Mouse (Mus musculus): Measurements from ENCODE around the gene Vstm5.
"Not testable (repeated sequence)": the region's sequence is repeated elsewhere in the genome, so short reads cannot be mapped to it uniquely, and the experiment has no call there.

The Vstm5 gene

DNA sequence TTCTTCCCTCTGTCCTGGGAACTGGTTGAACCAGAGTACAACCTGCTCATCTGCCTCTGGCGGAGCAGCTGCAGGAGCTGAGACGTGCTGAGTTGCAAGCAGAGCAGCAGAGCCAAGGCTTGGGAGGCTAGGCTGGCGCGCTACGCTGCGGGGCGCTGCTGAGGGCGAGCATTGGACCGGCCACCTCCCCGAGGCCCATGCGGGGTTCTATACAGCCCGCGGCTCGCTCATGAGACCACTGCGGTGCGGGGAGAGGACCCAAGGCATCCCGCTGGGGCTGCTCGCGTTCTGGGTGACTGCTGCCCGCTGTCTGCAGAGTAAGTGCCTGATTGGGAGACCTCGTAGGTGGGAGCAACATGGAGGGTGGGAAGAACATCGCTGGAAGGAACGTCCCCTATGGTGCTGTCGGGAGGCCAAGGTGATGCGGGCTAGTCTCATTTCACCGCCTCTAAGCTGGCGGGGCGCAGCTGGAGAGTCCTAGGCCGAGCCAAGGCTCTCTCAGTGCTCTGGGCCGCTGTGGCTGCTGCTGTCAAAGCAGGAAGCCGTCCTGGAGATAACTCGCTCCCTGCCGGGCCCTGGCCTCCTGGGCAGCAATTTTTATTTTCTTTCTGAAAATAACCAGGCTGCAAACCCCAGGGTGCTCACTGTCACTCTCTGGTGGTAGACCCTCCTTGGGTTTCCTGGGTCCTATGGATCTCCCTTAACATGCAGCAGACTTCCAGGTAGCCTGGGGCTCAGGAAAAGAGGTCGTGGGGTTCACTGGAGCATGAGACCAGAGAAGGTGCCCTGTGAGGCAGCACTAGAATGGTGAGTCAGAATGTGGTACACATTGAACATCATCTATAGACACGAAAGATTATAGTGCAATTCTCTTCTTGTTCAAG is at the start of gene Vstm5:
Gene Vstm5, plus strand, starts transcription at position 4 of the 884 bp plus-strand sequence.
- no peak for DNase-seq (ENCODE audit: extremely low spot score, low read depth, low spot score)

DNA sequence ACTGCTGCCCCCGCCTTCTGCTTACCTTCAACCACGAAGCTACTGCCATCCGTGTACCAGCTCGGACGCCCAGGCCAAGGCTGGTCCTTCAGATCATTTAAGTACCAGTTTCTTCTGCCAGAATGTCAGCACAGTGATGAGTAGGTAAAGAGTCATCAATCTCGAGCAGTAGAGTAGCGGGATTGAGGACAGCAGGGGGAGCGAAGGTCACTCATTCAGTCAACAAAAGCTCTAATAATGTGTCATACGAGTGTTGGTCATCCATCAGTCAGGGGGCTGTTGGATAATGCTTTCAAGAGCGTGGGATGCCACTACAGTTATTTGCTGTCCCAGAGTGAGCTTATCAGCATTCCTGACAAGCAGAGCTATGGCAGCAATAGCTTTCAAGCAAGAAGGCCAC is 44.0 kb upstream of the Vstm5 start:
- DNase-seq (ENCODE audit: extremely low spot score, low read depth, low spot score), result not testable (repeated sequence)

DNA sequence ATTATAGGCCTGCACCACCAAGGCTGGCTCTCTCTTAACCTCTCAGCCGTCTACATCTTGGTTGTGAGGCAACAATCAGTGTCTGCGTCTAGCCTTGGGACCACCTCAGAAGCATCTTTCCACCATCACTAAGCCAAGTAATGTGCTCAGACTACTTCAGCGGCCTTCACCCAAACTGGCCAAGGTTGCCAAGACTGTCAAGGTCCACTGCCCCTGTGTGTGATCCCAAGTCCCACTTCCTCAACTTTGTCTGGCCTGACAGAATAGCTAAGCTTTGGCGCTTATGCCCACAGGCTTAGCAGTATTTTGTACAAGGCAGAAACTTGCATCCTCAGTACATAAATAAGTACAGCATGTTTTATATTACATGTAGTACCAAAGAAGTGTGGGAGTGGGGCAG is 32.2 kb upstream of the Vstm5 start:
- DNase-seq (ENCODE audit: extremely low spot score, low read depth, low spot score), result no peak

DNA sequence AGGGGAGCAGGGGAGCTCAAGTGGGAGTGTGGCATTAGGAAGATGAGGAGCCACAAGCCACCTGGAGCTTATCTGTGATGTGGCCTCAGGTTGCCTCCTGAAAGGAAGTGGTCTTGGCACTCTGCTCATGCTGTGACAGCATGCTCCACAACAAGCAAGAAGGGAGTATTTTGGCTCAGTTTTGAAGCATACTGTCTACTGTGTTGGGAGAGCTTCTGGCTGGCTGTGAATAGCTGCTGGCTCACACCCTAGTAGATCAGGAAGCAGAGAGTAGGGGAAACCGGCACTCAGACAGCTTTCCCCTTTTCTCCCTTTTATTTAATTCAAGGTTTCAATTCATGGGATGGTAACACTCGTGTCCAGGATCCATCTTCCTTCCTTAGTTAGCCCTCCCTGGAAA is 29.5 kb upstream of the Vstm5 start:
- DNase-seq (ENCODE audit: extremely low spot score, low read depth, low spot score), result no peak

DNA sequence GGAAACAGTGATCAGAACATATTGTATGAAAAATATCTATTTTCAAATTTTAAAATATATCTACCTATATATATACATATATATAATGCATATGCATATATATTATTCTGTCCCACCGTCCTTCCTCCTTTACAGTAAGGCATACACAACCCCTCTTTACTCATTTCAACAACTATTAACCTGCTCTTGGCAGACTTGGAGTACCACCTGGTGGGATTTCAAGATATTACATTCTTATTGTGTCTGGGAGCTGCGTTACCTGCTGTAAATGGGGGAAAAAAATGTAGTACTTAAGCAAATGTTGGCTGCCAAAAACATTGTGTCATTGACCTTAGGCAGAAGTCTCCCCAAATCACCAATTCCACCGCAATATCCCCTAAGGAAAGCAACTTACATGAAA is 27.0 kb upstream of the Vstm5 start:
- DNase-seq (ENCODE audit: extremely low spot score, low read depth, low spot score), result no peak

DNA sequence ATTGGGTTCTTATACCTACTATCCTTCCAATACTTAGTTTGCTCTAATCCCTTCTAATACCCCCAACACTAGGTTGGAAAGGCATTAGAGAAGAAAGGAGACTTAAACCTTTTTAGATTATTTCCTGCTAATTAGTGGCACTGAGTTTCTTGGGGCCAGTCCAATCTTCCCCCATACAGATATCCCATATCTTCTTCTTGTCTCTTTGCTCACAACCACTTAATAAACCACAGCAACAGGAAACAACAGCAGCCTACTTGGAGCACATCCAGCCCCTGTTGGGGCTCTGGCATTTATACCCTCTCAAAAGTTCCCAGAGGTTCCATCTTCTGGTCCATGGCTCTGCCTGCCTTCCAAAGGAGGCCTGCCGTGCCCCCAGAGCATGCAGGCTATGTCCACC is 25.1 kb upstream of the Vstm5 start:
- DNase-seq (ENCODE audit: extremely low spot score, low read depth, low spot score), result no peak

DNA sequence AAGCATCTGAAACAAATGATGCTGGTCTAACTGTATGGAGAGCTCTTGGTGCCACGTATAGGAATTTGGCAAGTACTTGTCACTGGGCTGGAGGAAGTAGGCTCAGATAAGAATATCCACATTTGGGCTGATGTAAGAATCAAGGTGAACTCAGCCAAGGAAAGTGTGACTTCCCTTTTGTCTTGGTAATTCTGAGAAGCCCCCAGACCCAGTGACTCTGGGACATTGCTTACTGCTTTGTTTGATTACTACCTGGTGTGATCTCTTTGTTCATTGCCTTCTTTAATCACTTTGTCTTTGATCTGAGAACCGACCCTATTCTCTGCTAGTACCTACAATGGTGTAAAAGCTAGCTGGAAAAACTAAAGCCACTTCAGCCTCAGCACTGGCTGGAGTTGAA is 13.9 kb upstream of the Vstm5 start:
- no peak for DNase-seq (ENCODE audit: extremely low spot score, low read depth, low spot score)

DNA sequence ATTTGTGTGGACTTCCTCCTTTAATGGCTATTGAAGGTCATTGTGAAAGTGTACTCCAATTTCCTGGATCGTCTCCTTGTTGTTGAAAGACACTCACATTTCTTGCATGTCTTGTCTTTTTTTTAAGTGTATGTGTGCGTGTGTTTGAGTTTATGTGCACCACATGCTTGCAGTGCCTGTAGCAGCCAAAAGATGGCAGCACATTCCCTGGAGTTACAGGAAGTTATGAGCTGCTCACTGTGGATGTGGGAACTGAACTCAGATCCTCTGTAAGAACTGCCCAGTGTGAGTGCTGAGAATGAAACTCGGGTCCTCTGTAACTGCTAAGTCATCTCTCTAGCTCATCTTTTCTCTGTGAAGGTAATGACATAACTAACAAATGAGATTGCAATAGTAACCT is 6.4 kb upstream of the Vstm5 start:
- no peak for DNase-seq (ENCODE audit: extremely low spot score, low read depth, low spot score)

DNA sequence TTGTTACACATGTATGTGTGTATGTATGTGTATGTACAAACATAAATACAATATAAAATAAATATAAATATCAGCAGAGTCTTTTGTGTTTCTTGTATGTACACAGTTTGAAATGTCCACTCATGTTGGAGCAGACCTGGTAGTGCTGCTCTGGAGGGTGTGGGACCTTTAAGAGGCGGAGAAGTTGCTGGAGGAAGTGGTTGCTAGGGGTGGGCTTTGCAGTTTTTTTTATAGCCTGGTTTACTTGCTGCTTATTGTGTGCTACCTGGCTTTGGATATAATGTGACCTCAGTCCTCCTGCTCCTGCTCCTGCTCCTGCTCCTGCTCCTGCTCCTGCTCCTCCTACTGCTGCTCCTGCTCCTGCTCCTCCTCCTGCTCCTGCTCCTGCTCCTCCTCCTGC is 5.2 kb upstream of the Vstm5 start:
- DNase-seq (ENCODE audit: extremely low spot score, low read depth, low spot score), result no peak

DNA sequence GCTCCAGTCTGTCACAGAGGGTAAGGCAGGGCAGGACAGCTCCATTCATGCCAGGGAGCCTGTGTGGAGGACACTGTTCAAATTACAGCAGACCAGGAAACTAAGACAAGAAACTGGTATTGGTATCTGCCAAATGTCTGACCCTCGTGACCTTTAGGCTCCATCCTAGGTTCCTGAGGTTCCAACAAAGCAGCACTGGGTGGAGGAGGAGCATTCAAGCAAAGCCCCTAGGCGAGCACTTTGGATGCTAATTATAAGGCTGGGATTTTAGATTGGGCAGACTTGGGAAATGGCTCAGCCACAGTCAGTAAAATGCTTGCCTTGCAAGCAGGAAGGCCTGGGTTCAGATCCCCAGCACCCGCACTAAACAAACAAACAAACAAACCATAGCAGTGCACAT is 2.9 kb upstream of the Vstm5 start:
- no peak for DNase-seq (ENCODE audit: extremely low spot score, low read depth, low spot score)

DNA sequence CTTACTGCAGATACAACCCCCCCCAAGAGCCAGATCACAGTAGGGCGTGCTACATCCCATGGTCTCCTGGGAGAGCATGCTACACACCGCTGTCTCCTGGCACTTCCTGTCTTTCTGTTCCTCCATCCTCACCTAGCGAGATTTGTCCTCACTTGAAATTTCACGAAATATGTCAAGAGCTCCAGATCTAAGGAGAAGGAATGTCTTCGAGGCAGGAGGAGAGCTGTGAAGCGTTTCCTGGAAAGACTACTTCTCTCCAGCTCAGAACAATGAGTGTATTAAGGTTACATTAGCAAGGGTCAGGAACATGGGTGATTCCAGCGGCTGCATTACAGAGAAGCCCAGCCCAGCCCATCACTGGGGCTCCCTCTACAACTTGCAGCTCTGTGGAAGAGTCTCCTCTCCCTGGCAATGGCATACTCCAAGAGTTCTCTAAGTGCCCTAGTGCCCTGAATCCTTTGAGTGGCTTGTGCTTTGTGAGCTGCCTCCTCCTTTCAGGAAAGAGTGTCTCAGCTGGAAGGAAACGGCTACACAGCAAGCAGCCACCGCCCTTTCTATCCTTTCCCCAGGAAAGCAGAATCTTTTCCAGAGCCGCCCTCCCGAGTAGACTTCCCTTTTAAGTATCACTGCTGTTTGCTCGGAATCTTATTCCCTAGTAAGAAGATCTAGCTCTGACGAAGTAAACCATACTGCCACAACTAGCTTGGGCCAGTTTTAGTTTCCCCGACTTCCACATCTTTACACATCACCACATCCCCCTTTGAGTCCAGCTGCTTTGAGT is 1.1 kb upstream of the Vstm5 start:
- DNase-seq (ENCODE audit: extremely low spot score, low read depth, low spot score), result no peak

DNA sequence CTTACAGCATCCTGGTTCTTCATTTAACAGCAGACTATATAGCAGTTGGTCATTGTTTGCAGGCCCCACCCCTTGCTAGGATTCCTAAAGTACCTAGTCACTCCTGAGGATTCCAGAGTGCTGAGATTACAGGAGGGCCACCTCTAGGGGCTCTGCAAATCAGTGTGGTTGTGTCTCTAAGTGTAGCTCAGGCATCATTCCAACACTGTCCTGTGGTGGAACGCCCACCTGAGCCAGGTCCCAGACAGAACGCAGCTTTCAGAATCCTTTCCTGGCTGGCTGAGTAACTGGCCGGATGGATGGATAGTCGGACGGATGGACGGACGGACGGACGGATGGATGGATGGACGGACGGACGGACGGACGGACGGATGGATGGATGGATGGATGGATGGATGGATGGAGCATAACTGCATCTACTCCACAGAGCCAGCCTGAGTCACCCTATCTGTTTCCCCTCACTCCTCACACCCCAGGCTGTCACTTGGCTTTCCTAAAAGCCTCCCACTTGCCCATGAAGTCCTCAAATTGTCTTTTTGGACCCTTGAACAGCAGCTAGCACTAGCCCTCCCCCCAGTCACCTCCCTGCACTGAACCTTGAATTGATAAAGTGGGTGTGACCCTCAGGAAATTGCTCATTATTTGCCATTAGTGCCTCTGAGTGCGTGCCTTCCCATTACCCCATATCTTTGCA is 401 bp upstream of the Vstm5 start:
- no peak for DNase-seq (ENCODE audit: extremely low spot score, low read depth, low spot score)

DNA sequence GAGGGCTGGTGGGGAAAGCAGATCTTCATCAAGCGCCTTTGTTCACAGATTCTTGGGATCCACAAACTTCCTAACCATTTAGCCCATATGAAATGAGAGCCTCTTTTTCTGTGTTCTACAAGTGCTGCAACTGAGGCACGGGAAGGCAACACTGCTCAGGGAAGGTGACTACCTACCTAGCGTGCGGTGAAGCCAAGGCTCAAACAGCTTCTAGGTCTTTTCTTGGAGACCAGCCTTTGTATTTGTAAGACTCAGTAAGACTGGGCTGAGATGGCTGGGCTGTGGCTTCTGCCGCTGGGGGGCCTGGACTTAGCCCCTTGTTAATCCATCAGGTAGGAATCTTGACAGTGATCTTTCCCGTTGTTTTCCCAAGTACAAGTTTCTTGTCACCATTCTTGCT is 1.2 kb downstream of the Vstm5 start:
- DNase-seq (ENCODE audit: extremely low spot score, low read depth, low spot score), result no peak

DNA sequence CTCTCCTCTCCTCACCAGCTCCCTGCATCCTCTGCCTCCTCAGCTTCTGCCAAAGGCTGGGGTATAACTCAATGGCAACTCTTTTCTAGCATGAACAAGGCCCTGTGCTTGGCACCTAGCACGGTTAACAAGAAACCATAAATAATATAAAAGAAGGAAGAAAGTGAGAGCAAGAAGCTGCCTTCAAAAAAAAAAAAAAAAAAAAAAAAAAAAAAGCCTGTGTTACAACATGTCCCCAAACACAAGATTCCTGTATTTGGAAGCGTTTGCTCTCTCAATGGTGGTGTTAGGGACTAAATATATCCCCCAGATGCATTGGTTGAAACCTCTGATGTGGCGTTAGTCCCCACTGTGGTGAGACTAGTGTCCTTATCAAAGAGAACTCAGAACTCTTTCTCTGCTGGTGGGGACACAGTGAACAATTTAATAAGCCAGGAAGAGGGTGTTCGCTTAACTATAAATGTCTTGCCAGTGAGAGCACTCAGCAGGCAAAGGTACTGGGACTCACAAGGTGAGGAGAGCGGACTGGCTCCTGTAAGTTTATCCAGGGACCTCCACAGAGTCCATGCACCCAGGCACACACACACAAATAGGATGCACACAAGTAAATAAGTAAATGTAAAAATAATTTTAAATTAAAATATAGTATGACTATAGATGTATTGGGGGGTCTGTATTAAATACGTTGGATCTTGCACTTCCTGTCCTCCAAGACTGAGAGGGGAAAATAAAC is 2.2 kb downstream of the Vstm5 start:
- no peak for DNase-seq (ENCODE audit: extremely low spot score, low read depth, low spot score)

DNA sequence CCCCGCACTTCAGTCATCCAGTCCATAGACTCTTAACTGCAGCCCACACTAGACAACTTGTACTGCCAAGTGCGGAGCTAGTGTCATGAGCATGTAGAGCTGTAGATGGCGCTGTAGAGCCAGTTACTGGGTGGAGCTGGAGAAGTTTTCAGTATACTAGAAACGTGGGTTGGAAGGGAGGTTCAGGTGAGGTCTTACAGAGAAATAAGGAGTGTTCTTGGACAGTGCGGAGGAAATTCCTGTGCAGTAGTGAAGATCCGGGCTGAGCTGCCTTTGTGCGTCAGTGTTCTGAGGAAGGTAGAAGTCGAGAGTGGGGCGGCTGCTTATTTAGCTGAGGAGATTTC is 2.7 kb downstream of the Vstm5 start:
- DNase-seq (ENCODE audit: extremely low spot score, low read depth, low spot score), result peak; percentile 70

DNA sequence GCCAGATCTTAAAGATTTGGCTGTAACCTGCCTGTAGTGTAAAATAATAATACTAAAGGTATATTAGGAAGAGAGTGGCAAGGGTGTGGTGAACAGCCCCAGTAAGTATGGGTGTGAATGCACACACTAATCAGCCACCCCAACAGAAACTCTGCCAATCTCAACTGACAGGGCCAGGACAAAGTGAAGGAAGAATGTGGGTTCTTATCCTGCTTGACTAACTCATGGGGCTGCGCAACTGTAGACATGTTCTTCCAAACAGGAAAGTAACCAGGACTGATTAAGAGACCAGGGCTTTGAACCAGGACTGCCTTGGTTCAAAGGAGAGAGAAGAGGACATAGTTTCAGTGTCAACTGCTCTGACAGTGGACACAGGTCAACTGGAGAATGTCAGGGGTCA is 3.3 kb downstream of the Vstm5 start:
- no peak for DNase-seq (ENCODE audit: extremely low spot score, low read depth, low spot score)

DNA sequence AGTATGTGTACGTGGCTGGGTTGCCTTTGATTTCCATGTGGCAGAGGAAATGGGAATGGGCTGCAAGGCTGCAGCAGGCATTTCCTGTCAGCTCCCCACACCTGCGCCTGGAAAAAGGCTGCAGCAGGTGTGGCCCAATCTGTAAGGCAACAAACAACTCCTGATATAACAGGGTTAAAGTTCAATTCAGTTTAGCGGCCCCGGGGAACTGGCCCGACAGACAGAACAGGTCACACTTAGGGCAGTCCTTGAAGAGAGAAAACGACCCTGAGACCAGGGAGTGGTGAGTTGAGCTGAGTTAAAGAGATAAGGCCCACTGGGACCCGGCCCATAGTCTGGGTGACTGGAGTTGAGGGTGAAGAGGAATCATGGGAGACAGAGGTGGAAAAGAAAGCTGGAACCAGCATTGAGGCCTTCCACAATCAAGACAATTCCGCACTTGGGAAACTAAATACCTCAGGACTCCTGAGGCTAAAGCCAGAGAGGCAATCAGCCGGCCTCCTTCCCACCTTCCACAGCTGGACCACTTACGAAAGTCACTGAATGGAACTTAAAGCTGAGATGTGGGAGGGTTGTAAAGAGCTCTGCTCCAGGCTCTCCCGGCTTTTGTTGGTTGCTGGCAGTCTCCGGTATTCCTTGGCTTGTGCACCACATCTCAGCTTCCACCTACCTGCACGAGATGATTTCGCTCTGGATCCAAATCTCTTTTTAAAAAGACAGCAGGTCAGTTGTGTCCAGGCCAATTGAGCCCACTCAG is 6.7 kb downstream of the Vstm5 start:
- no peak for DNase-seq (ENCODE audit: extremely low spot score, low read depth, low spot score)

DNA sequence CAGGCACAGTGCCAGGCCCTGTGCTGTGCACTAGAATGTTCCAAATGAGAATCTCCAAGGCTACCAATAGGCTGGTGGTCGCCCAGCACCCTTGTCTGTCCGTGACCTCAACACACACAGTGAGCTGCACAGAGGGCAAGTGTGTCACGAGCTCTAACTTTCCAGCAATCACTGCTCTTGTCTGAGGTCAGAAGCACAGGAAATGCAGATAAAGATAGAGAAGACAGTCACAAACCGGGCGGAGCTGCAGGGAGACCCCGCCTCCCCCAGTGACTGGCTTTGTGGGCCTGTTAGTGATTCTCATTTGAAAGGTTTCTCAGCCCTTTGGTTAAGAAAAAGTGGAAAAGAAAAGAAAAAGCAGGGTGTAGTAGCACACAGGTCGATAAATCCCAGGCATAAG is 11.5 kb downstream of the Vstm5 start:
- no peak for DNase-seq (ENCODE audit: extremely low spot score, low read depth, low spot score)

DNA sequence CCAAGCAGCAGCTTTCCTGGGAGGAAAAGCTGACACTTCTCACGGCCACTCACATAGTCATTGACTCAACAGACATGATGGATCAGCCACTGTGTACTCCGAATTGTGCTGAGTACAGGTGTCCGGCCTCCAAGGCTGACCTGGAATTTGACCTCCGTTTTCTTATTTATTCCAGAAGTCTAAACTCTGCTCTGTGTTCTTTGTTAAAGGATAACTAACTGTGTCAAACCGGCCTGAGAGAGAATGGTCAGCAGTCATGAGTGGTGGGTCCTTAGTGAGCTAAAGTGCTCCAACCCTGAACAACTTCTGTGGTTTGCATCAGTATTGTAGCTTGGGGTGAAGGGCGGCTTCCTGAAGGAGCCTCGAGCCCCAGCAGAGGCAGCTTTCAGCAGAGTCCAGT is 13.4 kb downstream of the Vstm5 start:
- no peak for DNase-seq (ENCODE audit: extremely low spot score, low read depth, low spot score)

DNA sequence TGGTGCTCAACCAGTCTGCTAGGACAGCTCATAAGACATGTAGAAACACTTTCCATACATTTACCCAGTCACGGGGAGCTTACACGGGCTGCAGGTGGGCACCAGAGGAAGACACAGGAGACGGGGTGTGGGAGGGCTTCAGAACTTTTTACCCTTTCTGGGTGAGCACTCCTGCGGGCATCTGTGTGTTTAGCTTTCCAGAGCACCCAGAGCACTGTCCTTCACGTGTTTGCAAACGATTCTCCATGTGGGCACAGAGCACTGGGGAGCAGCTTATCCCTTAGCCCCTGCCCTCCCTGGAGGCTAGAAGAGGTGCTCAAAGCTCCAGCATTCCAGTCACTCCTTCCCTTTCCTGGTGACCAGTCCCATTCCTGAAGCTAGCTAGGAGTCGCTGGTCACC is 15.7 kb downstream of the Vstm5 start:
- no peak for DNase-seq (ENCODE audit: extremely low spot score, low read depth, low spot score)

DNA sequence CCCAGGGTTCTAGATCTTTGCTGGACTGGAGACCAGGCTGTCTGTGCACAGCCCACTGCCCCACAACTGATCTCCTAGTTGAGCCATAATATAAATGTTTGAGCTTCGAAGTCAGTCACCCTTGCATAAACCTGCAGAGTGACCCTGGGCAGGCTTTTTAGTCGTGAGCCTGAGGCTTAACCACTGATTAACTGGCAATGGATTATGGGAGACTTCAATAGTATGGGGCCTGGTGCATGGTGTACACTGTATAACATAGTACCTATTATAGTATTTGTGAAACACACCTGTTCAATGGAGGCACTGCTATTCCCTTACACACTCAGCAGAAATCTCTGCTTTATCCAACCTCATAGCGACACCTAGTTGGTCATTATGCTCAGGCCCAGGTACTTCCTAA is 17.4 kb downstream of the Vstm5 start:
- no peak for DNase-seq (ENCODE audit: extremely low spot score, low read depth, low spot score)

Measured in hindlimb bud, embryonic 11.5 days (tissue).